Mouse (Mus musculus) heart, adult 2 months (tissue): ENCODE measurements around the gene Hsd17b10.

ENCODE experiments used
- CTCF ChIP-seq: fragments of 200-600 bp; IDR thresholded peaks from 2 replicates; pipeline ENCODE4 v1.8.1; 2022; ENCODE audit warnings: antibody characterized with exemption, mild to moderate bottlenecking, moderate library complexity
- EP300 ChIP-seq: fragments of 200-500 bp; IDR thresholded peaks from 2 replicates; pipeline ENCODE4 v1.6.1; 2011; ENCODE audit warnings: low read depth, low read length, control low read depth; ENCODE audit not compliant: insufficient read depth

DNA sequence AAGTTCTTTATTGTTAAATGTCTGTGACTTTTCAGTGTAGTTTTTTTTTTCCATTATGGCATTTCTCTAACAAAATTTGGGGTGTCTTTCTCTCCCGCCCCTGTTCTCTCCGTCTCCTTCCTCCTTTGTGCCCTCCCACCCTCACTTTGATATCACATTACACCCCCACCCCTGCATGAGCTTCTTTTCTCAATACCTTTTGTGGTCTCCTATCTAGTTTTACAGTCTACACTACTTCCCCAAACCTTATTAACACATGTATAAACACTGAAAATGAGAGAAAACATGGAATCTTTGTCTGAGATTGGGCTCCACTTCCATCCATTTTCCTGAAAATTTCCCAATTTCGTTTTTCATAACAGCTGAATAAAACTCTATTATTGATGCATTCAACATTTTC, 50.9 kb downstream of the Hsd17b10 start:
- TF ChIP-seq CTCF: no peak
- TF ChIP-seq EP300: no peak
